Mouse (Mus musculus) brain, embryonic 14.5 days (tissue): ENCODE measurements around the gene 1700018B08Rik.

Experiments used
- CTCF ChIP-seq: fragments of 200-500 bp; IDR thresholded peaks from 2 replicates; pipeline ENCODE4 v1.5.1; 2012; ENCODE audit warnings: inconsistent platforms, mild to moderate bottlenecking, moderate library complexity, borderline replicate concordance; ENCODE audit not compliant: insufficient read depth, insufficient read length; ENCODE audit errors: extremely low read depth
- POLR2A ChIP-seq: fragments of 200-500 bp; IDR thresholded peaks from 2 replicates; pipeline ENCODE4 v1.6.1; 2012; ENCODE audit warnings: mild to moderate bottlenecking, inconsistent platforms, borderline replicate concordance; ENCODE audit not compliant: poor library complexity, insufficient read depth, insufficient read length, severe bottlenecking; ENCODE audit errors: extremely low read depth

- no peak for TF ChIP-seq CTCF
- no peak for TF ChIP-seq POLR2A
Measured at GRCm38 (mm10) chr8:121580465-121580864, 36.3 kb upstream of the 1700018B08Rik start.
